Mouse (Mus musculus) heart, postnatal 4 days (tissue): ENCODE results near the gene Pgc. TPM values are rescaled to one million over a fixed set of nuclear protein-coding genes. Genes with fewer than 3 reads are reported as not detected.
A peak's percentile ranks its signal among the peaks of the same experiment; 100 is the strongest.

ENCODE experiments used
- DNase-seq: peaks from one replicate; pipeline ENCODE4 v3.0.0; 2021
- total RNA-seq, 2 experiments: library from RNA; stranded (reverse); gene quantifications; 2 replicates each; pipeline ENCODE4 v1.2.3; 2021

The Pgc gene
- total RNA-seq, 2 experiments from 2014 or later = not detected

- no peak for DNase-seq
Measured at GRCm38 (mm10) chr17:47708972-47709371, 17.7 kb upstream of the Pgc start.

DNA sequence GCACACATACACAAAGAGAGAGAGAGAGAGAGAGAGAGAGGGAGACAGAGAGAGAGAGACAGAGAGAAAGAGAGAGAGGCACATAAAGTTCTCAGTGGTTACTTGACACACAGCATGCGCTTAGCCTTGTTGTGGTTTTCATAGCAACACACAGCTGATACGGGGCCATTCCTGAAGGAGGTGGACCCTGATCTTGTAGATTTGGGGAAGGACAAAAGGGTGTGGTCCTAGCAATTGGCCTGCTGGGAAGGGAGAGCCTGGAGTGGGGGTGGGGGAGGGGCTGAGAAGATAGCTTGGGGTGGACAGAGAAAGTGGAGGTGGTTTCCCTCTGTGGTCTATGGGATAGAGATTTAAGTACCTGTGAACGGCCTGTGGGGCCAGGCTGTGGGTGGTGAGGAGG is 16.6 kb upstream of the Pgc start:
- no peak for DNase-seq

DNA sequence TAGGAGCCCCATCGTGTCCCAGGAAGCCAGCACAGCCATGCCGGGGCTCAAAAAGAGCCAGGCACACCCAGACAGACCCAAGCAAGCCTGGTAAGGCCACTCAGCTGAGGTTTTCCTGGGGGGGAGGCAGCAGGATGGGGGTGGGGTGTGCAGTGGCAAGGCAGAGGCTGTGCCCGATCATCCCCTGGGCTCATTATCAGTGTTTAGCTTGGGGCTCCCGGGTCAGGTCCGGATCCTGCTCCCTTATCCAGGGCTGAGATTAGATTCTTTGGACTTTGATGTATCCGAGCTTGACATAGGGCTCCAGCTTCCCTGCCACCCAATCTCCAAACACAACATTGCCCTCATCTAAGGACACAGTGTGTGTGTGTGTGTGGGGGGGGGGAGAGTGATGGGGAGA is 14.8 kb upstream of the Pgc start:
- DNase-seq = no peak

GRCm38 (mm10) chr17:47712889-47713571 is 13.6 kb upstream of the Pgc start:
- DNase-seq = no peak

DNA sequence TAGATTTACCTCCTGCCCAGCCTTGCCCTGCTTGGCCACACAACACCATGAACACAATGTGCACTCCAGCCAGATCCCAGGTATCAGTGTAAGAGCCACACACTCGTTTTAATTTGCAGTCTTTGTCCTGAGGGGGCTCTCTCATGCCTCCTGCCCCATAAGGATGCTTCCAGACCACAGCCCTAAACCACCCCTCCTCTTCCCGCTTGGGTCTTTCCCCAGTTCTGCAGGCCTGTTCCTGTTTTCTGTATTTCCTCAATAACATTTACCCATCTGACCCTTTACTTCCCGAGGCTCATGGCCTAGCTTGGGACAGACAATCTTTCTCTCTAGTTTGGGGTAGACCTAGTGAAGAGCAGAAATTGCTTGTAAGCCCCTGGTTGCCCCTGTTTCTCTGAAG is 11.6 kb upstream of the Pgc start:
- DNase-seq = no peak

DNA sequence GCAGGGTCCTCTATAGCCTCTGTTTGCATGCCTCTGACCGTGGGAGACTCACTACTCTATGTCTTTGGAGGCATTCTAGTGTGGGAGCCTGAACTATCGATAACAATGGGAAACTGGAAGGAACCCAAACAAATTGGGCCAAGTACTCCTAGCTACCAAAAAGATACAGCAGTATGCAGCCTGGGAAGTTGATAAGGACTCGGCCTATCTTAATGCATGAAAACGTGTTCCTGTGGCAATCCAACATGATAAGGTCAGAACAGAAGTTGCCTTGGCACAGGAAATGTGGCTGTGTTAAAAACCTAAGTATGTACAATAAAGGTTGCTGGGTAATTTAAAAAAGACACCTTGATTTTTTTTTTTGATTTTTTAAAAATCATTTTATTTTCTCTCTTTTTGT is 5.5 kb upstream of the Pgc start:
- DNase-seq = no peak

DNA sequence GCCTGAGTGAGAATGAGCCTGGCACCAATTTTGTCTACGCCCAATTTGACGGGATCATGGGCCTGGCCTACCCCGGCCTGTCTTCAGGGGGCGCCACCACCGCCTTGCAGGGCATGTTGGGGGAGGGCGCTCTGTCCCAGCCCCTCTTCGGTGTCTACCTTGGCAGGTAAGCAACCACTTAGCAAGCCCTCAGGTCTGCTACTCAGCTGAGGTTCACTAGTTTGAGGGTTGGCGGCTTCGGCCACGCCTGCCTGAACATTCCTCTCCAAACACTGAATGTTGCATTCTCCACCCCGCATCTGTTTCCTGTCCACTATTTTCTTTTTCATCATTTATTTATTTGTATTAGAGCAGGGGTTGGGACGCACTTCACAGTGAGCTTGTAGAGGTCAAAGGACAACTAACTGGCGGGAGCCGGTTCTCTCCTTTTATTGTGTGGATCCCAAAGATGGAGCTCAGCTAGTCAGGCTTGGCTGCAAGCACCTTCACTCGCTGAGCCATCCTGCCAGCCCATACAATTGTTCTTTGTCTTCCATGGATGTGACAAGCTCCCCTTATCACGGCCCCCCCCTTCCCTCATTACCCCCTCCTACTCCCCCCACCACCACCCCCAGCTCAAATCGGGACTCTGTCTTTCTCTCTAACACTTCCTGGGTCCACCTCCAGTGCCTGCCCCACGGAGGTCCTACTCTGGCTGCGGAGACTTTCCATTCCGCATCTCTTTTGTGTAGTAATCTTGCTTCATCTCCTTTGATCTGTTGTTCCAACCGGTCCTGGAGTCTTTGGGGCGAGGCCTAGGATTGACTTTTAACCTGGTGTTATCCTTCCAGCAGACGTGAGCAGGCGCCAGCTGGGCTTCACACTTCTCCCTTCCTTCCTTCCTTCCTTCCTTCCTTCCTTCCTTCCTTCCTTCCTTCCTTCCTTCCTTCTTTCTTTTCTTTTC is 4.3 kb downstream of the Pgc start:
- DNase-seq = no peak

DNA sequence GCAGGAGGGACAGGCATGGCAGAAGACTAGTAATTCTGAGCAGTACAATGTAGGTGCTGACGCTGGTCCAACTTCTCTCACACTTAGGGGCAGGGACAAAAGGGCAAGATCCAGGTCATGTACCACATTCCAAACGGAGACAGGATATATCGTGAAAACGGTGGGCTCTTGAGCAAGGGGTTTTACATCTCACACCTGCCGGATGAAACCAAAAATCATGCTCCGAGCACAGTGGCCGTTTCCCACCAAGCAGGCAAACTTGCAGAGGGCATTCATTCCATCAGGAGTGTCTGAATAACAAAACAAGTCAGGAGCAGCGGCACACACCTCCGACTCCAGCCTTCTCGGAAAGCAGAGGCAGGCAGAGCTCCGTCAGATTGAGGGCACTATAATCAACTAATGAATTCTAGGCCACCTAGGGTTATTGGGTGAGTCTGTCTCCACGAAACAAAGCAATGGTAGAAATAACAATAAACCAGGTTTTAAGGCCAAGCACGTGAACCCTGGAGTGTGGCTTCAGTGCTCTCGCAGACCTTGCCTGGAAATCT is 9.0 kb downstream of the Pgc start:
- DNase-seq = no peak

GRCm38 (mm10) chr17:47736856-47737255 is 10.2 kb downstream of the Pgc start, which contains the start of gene Tfeb:
Gene Tfeb (plus strand): TSS chr17:47737030.
- peak; percentile 99 for DNase-seq

GRCm38 (mm10) chr17:47737271-47738065 is 10.8 kb downstream of the Pgc start:
- peak; percentile 92 for DNase-seq

DNA sequence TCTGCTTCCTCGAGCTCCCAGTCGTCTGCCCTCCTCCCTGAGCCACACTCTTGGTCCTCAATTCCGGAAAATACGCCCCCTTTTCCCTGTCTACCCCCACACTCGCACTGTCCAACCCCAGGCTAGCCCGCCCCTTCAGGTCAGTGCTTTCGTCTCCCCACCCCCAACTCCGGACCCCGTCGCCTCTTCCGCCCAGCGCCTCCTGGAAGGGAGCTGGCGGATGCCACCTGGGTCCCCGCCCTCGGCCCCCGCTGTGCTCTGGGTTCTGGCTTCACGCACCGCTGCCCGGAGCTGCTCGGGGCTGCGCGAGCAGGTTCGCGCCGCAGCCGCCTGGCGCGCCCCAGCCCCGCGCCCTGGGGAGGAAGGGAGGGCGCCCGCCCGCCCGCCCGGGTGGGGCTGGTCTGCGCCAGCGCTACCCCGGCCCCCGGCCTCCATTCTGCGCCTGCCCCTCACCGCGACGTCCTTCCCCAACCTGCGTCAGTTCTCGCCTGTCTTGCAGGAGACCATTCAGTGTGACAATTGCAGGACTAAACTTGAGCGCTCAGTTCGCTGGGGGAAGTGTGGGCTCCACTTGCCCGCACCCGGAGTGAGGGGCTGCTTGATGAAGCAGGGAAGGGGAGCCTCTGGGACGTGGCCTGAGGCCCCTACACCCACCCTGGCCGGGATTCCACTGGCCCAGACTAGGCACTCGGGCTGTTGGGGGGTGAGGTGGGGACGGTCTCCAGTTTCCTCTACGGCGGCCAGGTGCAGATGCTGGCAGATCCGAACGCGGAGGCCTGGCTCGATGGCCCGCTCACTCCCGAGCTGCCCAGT is 11.6 kb downstream of the Pgc start:
- DNase-seq = peak; percentile 57

DNA sequence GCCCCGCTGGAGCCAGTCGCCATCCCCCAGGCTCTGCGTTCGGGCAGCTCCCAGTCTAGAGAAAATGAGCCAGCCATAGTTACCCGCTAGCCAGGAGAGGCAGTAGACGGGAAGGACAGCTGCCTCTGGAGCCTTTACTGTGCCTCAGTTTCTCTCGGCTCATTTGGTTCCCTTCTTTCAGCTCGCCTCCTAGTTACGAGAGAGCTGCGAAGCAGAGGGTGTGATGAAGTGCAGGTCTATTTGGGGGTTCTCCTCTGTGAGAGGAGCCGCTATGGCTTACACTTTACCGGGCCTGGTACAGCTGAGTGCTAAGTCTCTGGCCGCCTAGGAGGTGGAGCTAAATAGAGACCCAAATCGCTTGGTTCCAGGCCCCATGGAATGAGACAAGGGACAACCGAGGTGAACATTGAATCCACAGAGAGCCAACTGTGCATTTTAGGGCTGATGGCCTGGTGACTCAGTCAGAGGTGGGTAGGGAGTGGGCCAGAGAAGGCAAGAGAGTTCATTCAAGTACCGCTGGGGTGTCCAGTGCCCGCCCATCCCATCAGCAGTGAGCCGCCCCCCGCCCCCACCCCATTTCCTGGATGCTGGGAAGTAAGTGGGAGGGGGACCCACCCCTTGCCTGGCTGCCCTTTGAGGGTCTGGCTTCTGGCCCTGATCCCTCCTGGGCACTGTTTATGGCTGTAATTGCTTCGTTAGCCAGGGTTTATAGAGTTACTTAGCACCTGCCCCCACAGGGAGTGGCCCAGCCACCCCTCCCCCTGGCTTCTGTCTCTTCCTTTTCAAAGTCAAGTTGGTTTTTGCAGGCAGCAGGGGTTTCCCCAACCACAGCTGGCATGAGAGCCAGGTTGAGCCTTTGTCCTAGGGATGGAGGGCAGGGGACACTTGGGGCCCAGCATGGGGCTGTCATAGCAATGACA is 12.5 kb downstream of the Pgc start:
- DNase-seq = peak; percentile 35

GRCm38 (mm10) chr17:47740186-47740585 is 13.5 kb downstream of the Pgc start:
- DNase-seq = no peak

- peak; percentile 32 for DNase-seq
Measured at GRCm38 (mm10) chr17:47742991-47743734, 16.5 kb downstream of the Pgc start.

GRCm38 (mm10) chr17:47744086-47744485 is 17.4 kb downstream of the Pgc start:
- DNase-seq = no peak

DNA sequence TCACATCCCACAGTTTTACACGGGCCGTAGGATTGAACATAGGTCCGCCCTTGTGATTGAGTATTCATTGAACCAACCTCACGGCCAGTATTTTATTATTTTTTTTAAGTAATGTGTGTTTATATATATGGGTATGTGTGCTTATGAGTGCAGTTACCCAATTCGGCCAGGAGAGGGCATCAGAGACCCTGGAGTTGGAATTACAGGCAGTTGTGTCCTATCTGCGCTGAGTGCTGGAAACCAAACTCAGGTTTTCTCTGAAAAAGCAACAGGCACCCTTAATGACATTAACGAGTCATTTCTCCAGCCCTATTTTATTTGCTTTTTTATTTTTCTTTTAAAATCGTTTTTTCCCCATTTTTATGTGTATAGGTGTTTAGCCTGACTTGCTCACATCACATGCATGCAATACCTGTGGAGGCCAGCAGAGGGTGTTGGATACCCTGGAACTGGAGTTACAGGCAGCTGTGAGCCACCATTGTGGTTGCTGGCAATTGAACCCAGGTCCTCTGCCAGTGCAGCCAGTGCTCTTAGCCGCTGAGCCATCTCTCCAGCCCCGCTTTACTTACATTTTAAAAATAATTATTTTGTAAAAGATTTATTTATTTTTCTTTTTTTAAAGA is 18.2 kb downstream of the Pgc start:
- DNase-seq = peak; percentile 41

- DNase-seq = peak; percentile 42
Measured at GRCm38 (mm10) chr17:47748791-47749553, 22.3 kb downstream of the Pgc start.

DNA sequence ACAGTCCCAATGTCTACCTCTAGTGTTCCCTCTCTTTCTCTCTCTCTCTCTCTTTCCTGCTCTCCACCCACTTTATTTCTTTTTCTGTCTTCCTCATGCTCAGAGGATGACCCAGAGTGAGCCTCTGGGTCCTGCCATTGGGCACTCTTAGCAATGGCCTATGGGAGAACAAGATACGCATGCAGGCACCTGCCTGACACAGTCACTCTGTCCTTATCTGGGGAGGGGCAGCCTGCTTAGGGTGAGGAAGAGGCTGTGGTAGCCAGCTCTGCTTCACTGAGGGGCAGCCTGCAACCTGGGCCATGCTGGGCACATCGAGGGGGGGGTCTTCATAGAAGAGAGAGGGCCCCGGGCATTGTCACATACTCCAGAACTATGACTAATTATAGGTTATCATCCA is 23.0 kb downstream of the Pgc start:
- DNase-seq = no peak
